Comparison of ENCODE assay signal across 16 mouse cellular contexts in the genomic region with DNA sequence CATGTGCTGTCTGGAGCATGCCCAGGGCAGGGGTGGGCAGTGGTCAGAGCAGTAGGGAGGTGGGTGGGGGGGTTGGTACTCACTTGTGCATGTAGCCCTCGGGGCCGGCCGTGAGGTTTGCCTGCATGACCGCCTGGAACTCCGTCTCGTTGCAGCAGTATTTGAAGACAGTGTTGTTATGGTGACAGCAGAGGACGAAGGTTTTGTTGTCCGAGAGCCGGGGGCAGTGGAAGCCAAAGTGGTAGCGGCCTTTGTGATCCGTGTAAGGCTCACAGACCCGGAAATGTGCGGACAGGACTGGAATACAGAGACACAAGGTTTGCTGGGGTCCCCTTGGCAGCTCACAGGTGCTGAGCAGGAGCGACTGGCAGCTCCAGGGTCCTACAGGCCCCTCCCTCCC. TPM values are rescaled to one million over a fixed set of nuclear protein-coding genes. Genes with fewer than 3 reads are reported as not detected.
DNase-seq lines count a peak whose midpoint lies in the region; ATAC-seq and TF ChIP-seq lines count a peak whose summit lies in the region.
"Had no signal": no experiment of that assay in that cellular context is flagged by ENCODE, and none has a peak within 500 bp of the region (broad histone marks: within the 10 kb centered on the region; RNA-seq: fewer than 3 reads in every experiment).

No protein-coding gene starts in this region.

- H3K36me3 ChIP-seq in neural tube, embryonic 12.5 days, result no peaks in the 10 kb centered on the region; the same call in 1 of the 2 replicates
- H3K36me3 ChIP-seq in hindbrain, embryonic 12.5 days, result no peaks in the 10 kb centered on the region
- no peaks in the 10 kb centered on the region for H3K36me3 ChIP-seq in midbrain, embryonic 11.5 days (ENCODE audit: control insufficient read depth, insufficient read depth, low read length)
- H3K36me3 ChIP-seq: G1E; liver, embryonic 15.5 days had no signal

- peaks cover 8% of the 10 kb centered on the region for H3K27me3 ChIP-seq in neural tube, embryonic 12.5 days (replicated peaks)
- H3K27me3 ChIP-seq in hindbrain, embryonic 12.5 days, result peaks cover 51% of the 10 kb centered on the region
- no peaks in the 10 kb centered on the region for H3K27me3 ChIP-seq in midbrain, embryonic 11.5 days (ENCODE audit: control insufficient read depth, insufficient read depth, low read length)

- WGBS in neural tube, embryonic 12.5 days, result 40% methylated on average over 14 of the region's 14 CpGs
- WGBS in hindbrain, embryonic 12.5 days, result 26% methylated on average over 14 of the region's 14 CpGs
- 19% methylated on average over 14 of the region's 14 CpGs for WGBS in midbrain, embryonic 11.5 days
- WGBS in olfactory bulb, adult 2 months, result 51% methylated on average over 14 of the region's 14 CpGs

- no peaks in the 10 kb centered on the region for H3K9me3 ChIP-seq in neural tube, embryonic 12.5 days
- H3K9me3 ChIP-seq in hindbrain, embryonic 12.5 days (replicated peaks), result no peaks in the 10 kb centered on the region
- no peaks in the 10 kb centered on the region; the same call in 1 of the 2 replicates for H3K9me3 ChIP-seq in midbrain, embryonic 11.5 days (ENCODE audit: control insufficient read depth, low read length)
- H3K9me3 ChIP-seq: liver, embryonic 15.5 days had no signal

- no peak overlapping the region for H3K4me3 ChIP-seq in neural tube, embryonic 12.5 days
- H3K4me3 ChIP-seq in hindbrain, embryonic 12.5 days, result no peak overlapping the region
- H3K4me3 ChIP-seq in midbrain, embryonic 11.5 days (ENCODE audit: low read depth, low read length), result no peak overlapping the region
- H3K4me3 ChIP-seq in olfactory bulb, adult 2 months (ENCODE audit: insufficient read depth, low read depth, low read length), result no peak overlapping the region
- H3K4me3 ChIP-seq: heart, adult 2 months; liver, embryonic 15.5 days had no signal

- no peak overlapping the region for H3K9ac ChIP-seq in neural tube, embryonic 12.5 days
- H3K9ac ChIP-seq in hindbrain, embryonic 12.5 days, result no peak overlapping the region
- peak overlapping the region; percentile 37 for H3K9ac ChIP-seq in midbrain, embryonic 11.5 days (ENCODE audit: low read length)
- H3K9ac ChIP-seq: liver, embryonic 15.5 days had no signal

- H3K4me2 ChIP-seq in neural tube, embryonic 12.5 days (replicated peaks), result peak overlapping the region; percentile 17; the same call in 1 of the 2 replicates
- no peak overlapping the region for H3K4me2 ChIP-seq in hindbrain, embryonic 12.5 days (replicated peaks)
- peak overlapping the region; percentile 29; the same call in 1 of the 2 replicates for H3K4me2 ChIP-seq in midbrain, embryonic 11.5 days
- H3K4me2 ChIP-seq: liver, embryonic 15.5 days had no signal

- no peak for TF ChIP-seq POLR2A in olfactory bulb, adult 2 months (IDR thresholded peaks at IDR 0.05; ENCODE audit: insufficient read depth, low read depth, low read length)

- ATAC-seq in neural tube, embryonic 12.5 days (ENCODE audit: low FRiP score, low read depth), result no peak
- no peak for ATAC-seq in hindbrain, embryonic 12.5 days (ENCODE audit: low FRiP score)
- ATAC-seq in midbrain, embryonic 11.5 days (ENCODE audit: low FRiP score), result no peak
- ATAC-seq: intestine, postnatal 0 days had no signal

- DNase-seq in neural tube, embryonic 10.5 days (ENCODE audit: extremely low spot score, low spot score), result no peak
- DNase-seq in midbrain, embryonic 11.5 days (ENCODE audit: low spot score, missing footprints), result no peak
- DNase-seq in cerebellum, postnatal 36 days, result no peak
- DNase-seq in right cerebral cortex, postnatal 25 days, result no peak
- no peak for DNase-seq in urinary bladder, adult 2 months (ENCODE audit: low spot score)
- DNase-seq: adrenal gland, postnatal 36 days; heart, adult 2 months; heart, postnatal 10 days; kidney, postnatal 14 days; lung, postnatal 4 days had no signal

- no peak for TF ChIP-seq CTCF in olfactory bulb, adult 2 months (IDR thresholded peaks at IDR 0.05; ENCODE audit: insufficient read depth, low read depth, low read length)

- H3K27ac ChIP-seq in neural tube, embryonic 12.5 days, result no peak overlapping the region
- peak overlapping the region; percentile 80 for H3K27ac ChIP-seq in hindbrain, embryonic 12.5 days
- peak overlapping the region; percentile 83 for H3K27ac ChIP-seq in midbrain, embryonic 11.5 days (ENCODE audit: low read depth, low read length)
- H3K27ac ChIP-seq in olfactory bulb, adult 2 months (ENCODE audit: insufficient read depth, low read depth, low read length), result peak overlapping the region; percentile 89
- H3K27ac ChIP-seq: heart, adult 2 months; liver, embryonic 15.5 days had no signal

- peaks cover 45% of the 10 kb centered on the region for H3K4me1 ChIP-seq in neural tube, embryonic 12.5 days
- peaks cover 48% of the 10 kb centered on the region for H3K4me1 ChIP-seq in hindbrain, embryonic 12.5 days
- peaks cover 60% of the 10 kb centered on the region for H3K4me1 ChIP-seq in midbrain, embryonic 11.5 days (ENCODE audit: control insufficient read depth, insufficient read depth, low read length)
- peaks cover 81% of the 10 kb centered on the region for H3K4me1 ChIP-seq in olfactory bulb, adult 2 months (ENCODE audit: control insufficient read depth, insufficient read depth, low read length)

RNA-seq across cellular contexts. Expression of gene Shisal1, which starts 29.9 kb away (rescaled TPM):
- polyA plus RNA-seq in neural tube, embryonic 12.5 days (2016; fragmentation: Nextera tagmentation; extraction: Ambion mirVana), result 7.4 and 9.9 TPM in 2 replicates
- polyA plus RNA-seq in hindbrain, embryonic 12.5 days (2016; fragmentation: Nextera tagmentation; extraction: Ambion mirVana), result 9.4 and 10.8 TPM in 2 replicates
- 7.8 and 8.3 TPM in 2 replicates for polyA plus RNA-seq in midbrain, embryonic 11.5 days (2014; fragmentation: Nextera tagmentation; extraction: Ambion mirVana)
- not detected in 2 replicates for polyA plus RNA-seq in olfactory bulb, adult 2 months (2012; ENCODE audit: insufficient read depth, insufficient read length, low replicate concordance, missing spikeins)
- polyA plus RNA-seq in urinary bladder, adult 2 months (2012; rRNA removed), result 90.1 and 101 TPM in 2 replicates
- polyA plus RNA-seq: G1E had no signal
